Mouse (Mus musculus): ENCODE data around the gene Tepp. TPM values are rescaled to one million over a fixed set of nuclear protein-coding genes. Genes with fewer than 3 reads are reported as not detected.

The Tepp gene
- polyA plus RNA-seq, 1 experiment from 2014 or later = 0.70 TPM

DNA sequence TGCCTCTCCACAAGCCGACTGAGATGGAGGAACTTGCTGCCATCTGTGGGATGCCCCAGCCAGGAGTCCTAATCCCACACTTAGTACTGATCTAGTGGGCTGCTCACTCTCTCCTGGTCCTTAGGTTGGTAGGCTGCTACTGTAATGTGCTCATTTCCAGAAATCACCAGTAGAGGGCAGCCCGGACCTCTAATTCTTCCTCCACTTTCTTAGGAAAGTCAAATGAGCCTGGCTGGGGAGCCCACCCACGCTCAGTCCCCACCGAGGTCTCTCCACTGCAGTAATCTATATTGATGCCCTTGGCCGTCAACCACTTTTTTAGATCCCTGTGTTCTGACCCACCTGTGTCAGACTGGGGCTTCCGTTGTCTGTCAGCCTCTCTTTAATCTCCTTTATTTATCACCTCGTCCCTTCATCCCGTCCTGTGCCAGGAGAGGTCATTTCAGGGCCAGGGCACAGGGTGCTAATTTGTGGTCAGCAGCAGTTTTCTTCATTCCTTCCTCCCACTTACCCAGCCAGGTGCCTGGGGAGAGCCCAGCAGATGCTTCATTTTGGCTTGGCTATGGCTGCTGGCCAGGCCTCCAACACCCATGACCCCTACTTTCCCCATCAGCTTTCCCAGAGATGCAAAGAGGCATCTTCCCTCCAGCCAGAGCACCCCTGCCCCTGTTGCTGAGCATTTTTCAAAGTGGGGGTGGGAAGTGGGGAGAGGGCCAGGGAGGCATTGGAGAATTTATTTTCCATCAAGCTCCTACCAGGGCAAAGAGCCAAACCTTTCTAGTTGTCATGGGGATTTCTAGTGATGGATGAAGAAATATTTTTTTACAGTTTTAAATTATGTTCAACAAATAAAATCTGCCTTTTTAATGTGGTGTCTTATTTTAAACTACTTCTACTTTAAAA, 36.5 kb downstream of the Tepp start:
- 13% methylated on average over 8 of the region's 8 CpGs for WGBS
- H3K4me3 ChIP-seq (ENCODE audit: low read length) = no peak overlapping the region
- no peak overlapping the region for H3K27ac ChIP-seq (ENCODE audit: low read length)
- no peaks in the 10 kb centered on the region for H3K9me3 ChIP-seq (ENCODE audit: low read length)
- ATAC-seq (ENCODE audit: low FRiP score, low TSS enrichment) = peak; percentile 47
- peaks cover 27% of the 10 kb centered on the region; the same call in 1 of the 2 replicates for H3K36me3 ChIP-seq (ENCODE audit: insufficient read depth, low read length)
- H3K4me1 ChIP-seq (ENCODE audit: insufficient read depth, low read length) = peaks cover 17% of the 10 kb centered on the region
- H3K27me3 ChIP-seq (ENCODE audit: insufficient read depth, low read length) = peaks cover 2% of the 10 kb centered on the region; the same call in 1 of the 2 replicates
- no peak overlapping the region for H3K9ac ChIP-seq (replicated peaks; ENCODE audit: low read length)
- no peak overlapping the region for H3K4me2 ChIP-seq (replicated peaks; ENCODE audit: low read depth, low read length)

DNA sequence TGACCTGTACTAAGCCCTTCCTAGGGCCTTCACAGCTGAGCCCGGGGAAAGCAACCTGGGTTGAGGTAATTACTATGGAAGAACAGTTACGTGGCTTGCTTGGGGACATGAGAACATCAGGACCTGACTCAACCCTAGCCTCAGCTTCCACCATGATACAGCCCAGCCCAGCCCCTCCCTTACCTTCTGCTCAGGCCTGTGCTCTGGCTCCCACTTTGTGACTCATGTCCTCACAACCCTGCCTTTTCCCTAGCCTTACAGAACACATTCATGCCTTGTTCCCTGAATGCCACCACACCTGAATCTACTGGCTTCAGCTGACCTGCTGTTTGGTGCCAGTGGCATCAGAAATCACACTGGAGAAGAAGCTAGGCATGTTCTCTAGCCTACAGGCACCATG, 38.0 kb downstream of the Tepp start:
- H3K9ac ChIP-seq (replicated peaks; ENCODE audit: low read length) = no peak overlapping the region
- H3K4me2 ChIP-seq (replicated peaks; ENCODE audit: low read depth, low read length) = no peak overlapping the region
- peaks cover 24% of the 10 kb centered on the region for H3K4me1 ChIP-seq (ENCODE audit: insufficient read depth, low read length)
- no peak for ATAC-seq (ENCODE audit: low FRiP score, low TSS enrichment)
- H3K27me3 ChIP-seq (ENCODE audit: insufficient read depth, low read length) = peaks cover 2% of the 10 kb centered on the region; the same call in 1 of the 2 replicates
- H3K9me3 ChIP-seq (ENCODE audit: low read length) = no peaks in the 10 kb centered on the region
- H3K36me3 ChIP-seq (ENCODE audit: insufficient read depth, low read length) = peaks cover 25% of the 10 kb centered on the region; the same call in 1 of the 2 replicates
- WGBS = 95% methylated on average over 2 of the region's 2 CpGs
- H3K27ac ChIP-seq (ENCODE audit: low read length) = no peak overlapping the region
- H3K4me3 ChIP-seq (ENCODE audit: low read length) = no peak overlapping the region

DNA sequence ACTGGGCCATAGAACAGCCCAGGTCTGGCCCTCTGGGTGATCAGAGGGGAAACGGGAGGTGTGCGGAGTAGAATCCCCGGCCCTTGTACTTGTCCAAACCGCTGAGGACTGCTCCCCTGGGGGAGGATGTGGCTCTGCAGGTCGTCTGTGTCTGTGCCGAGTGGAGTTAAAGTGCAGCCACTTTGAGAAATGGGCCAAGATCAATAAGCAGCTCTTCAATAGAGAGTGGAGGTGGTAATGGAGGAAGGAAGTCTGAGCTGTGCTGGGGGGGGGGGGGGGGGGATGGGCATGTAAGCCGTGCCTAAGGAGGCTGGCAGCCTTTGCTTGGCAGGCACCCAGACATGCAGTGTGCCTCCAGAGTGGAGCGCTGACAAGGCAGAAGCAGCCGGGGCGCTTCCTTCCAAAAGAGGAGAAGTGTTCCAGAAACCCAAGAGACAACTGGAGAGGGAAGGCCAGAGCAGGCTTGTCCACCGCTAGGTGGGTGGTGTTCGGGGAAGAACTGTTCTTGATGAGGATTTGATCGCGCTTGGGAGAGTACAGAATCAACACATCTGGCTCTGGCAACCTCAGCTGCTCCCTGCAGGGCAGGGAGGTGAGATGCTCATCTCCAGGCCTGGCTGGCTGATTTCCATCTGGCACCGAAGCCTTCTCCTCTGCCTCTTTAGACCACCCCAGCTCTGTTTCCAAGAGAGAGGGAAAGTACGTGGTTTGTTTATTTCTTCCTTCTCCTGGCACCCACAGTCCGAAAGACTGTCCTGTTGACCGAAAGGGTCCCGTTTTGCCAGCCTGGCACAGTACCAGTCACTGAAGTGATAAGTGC, 38.7 kb downstream of the Tepp start:
- H3K9ac ChIP-seq (replicated peaks; ENCODE audit: low read length) = no peak overlapping the region
- peaks cover 22% of the 10 kb centered on the region; the same call in 1 of the 2 replicates for H3K36me3 ChIP-seq (ENCODE audit: insufficient read depth, low read length)
- no peaks in the 10 kb centered on the region for H3K9me3 ChIP-seq (ENCODE audit: low read length)
- WGBS = 67% methylated on average over 18 of the region's 19 CpGs
- H3K27me3 ChIP-seq (ENCODE audit: insufficient read depth, low read length) = peaks cover 2% of the 10 kb centered on the region; the same call in 1 of the 2 replicates
- H3K4me2 ChIP-seq (replicated peaks; ENCODE audit: low read depth, low read length) = no peak overlapping the region
- no peak overlapping the region for H3K27ac ChIP-seq (ENCODE audit: low read length)
- H3K4me3 ChIP-seq (ENCODE audit: low read length) = no peak overlapping the region
- peaks cover 30% of the 10 kb centered on the region for H3K4me1 ChIP-seq (ENCODE audit: insufficient read depth, low read length)
- ATAC-seq (ENCODE audit: low FRiP score, low TSS enrichment) = no peak

- WGBS = 2% methylated on average over 15 of the region's 15 CpGs
- ATAC-seq (ENCODE audit: low FRiP score, low TSS enrichment) = peak; percentile 20; the same call in 1 of the 2 replicates
- 0 out of 2 replicates have a peak, but pooled peaks cover 3% of the 10 kb centered on the region for H3K36me3 ChIP-seq (ENCODE audit: insufficient read depth, low read length)
- peaks cover 2% of the 10 kb centered on the region; the same call in 1 of the 2 replicates for H3K27me3 ChIP-seq (ENCODE audit: insufficient read depth, low read length)
- H3K9ac ChIP-seq (replicated peaks; ENCODE audit: low read length) = 0 out of 2 replicates have a peak overlapping the region, but pooled peaks have one; percentile 88
- H3K27ac ChIP-seq (ENCODE audit: low read length) = no peak overlapping the region
- H3K4me3 ChIP-seq (ENCODE audit: low read length) = peak overlapping the region; percentile 82
- H3K9me3 ChIP-seq (ENCODE audit: low read length) = no peaks in the 10 kb centered on the region
- peak overlapping the region; percentile 98 for H3K4me2 ChIP-seq (replicated peaks; ENCODE audit: low read depth, low read length)
- peaks cover 31% of the 10 kb centered on the region for H3K4me1 ChIP-seq (ENCODE audit: insufficient read depth, low read length)
These were observed 41.1 kb downstream of the Tepp start for GRCm38 (mm10) chr8:95351461-95351860.

- H3K36me3 ChIP-seq (ENCODE audit: insufficient read depth, low read length) = 0 out of 2 replicates have a peak, but pooled peaks cover 2% of the 10 kb centered on the region
- peak; percentile 86 for ATAC-seq (ENCODE audit: low FRiP score, low TSS enrichment)
- H3K27me3 ChIP-seq (ENCODE audit: insufficient read depth, low read length) = peaks cover 2% of the 10 kb centered on the region; the same call in 1 of the 2 replicates
- H3K27ac ChIP-seq (ENCODE audit: low read length) = peak within 1 kb of the TSS; percentile 78
- 0% methylated on average over 72 of the region's 80 CpGs for WGBS
- peaks cover 26% of the 10 kb centered on the region for H3K4me1 ChIP-seq (ENCODE audit: insufficient read depth, low read length)
- peak within 1 kb of the TSS; percentile 98 for H3K4me2 ChIP-seq (replicated peaks; ENCODE audit: low read depth, low read length)
- H3K9me3 ChIP-seq (ENCODE audit: low read length) = no peaks in the 10 kb centered on the region
- peak within 1 kb of the TSS; percentile 88 for H3K9ac ChIP-seq (replicated peaks; ENCODE audit: low read length)
- peak within 1 kb of the TSS; percentile 82 for H3K4me3 ChIP-seq (ENCODE audit: low read length)
These were observed 41.9 kb downstream of the Tepp start, which contains the start of gene Mmp15 for GRCm38 (mm10) chr8:95352151-95352870. TSS of gene Mmp15 (plus strand) at chr8:95352268.

GRCm38 (mm10) chr8:95352871-95353866, 42.8 kb downstream of the Tepp start:
- H3K4me2 ChIP-seq (replicated peaks; ENCODE audit: low read depth, low read length) = peak overlapping the region; percentile 98
- H3K4me1 ChIP-seq (ENCODE audit: insufficient read depth, low read length) = peaks cover 29% of the 10 kb centered on the region
- H3K27me3 ChIP-seq (ENCODE audit: insufficient read depth, low read length) = peaks cover 2% of the 10 kb centered on the region; the same call in 1 of the 2 replicates
- H3K9me3 ChIP-seq (ENCODE audit: low read length) = no peaks in the 10 kb centered on the region
- peak overlapping the region; percentile 82 for H3K4me3 ChIP-seq (ENCODE audit: low read length)
- ATAC-seq (ENCODE audit: low FRiP score, low TSS enrichment) = peak; percentile 46
- whole genome bisulfite sequencing = 2% methylated on average over 60 of the region's 62 CpGs
- H3K36me3 ChIP-seq (ENCODE audit: insufficient read depth, low read length) = no peaks in the 10 kb centered on the region
- H3K9ac ChIP-seq (replicated peaks; ENCODE audit: low read length) = peak overlapping the region; percentile 88
- peak overlapping the region; percentile 78 for H3K27ac ChIP-seq (ENCODE audit: low read length)

GRCm38 (mm10) chr8:95354606-95355005, 44.2 kb downstream of the Tepp start:
- peaks cover 2% of the 10 kb centered on the region; the same call in 1 of the 2 replicates for H3K27me3 ChIP-seq (ENCODE audit: insufficient read depth, low read length)
- 96% methylated on average over 2 of the region's 2 CpGs for WGBS

GRCm38 (mm10) chr8:95358550-95359411, 48.4 kb downstream of the Tepp start:
- no peak overlapping the region for H3K4me2 ChIP-seq (replicated peaks; ENCODE audit: low read depth, low read length)
- peak; percentile 32; the same call in 1 of the 2 replicates for ATAC-seq (ENCODE audit: low FRiP score, low TSS enrichment)
- WGBS = 46% methylated on average over 8 of the region's 8 CpGs

More at GRCm38 (mm10) chr8:95354606-95355005, 44.2 kb downstream of the Tepp start:
- Histone ChIP-seq H3K27ac (ENCODE audit: low read length) (no peak overlapping the region), H3K9ac (replicated peaks; ENCODE audit: low read length) (no peak overlapping the region), H3K4me3 (ENCODE audit: low read length) (no peak overlapping the region), H3K36me3 (ENCODE audit: insufficient read depth, low read length) (no peaks in the 10 kb centered on the region), H3K4me1 (ENCODE audit: insufficient read depth, low read length) (peaks cover 28% of the 10 kb centered on the region), H3K9me3 (ENCODE audit: low read length) (no peaks in the 10 kb centered on the region), H3K4me2 (replicated peaks; ENCODE audit: low read depth, low read length) (no peak overlapping the region)
- ATAC-seq (ENCODE audit: low FRiP score, low TSS enrichment) = no peak

More at GRCm38 (mm10) chr8:95358550-95359411, 48.4 kb downstream of the Tepp start:
- Histone ChIP-seq H3K27ac (ENCODE audit: low read length) (0 out of 2 replicates have a peak overlapping the region, but pooled peaks have one; percentile 8), H3K36me3 (ENCODE audit: insufficient read depth, low read length) (no peaks in the 10 kb centered on the region), H3K4me1 (ENCODE audit: insufficient read depth, low read length) (peaks cover 12% of the 10 kb centered on the region), H3K9ac (replicated peaks; ENCODE audit: low read length) (no peak overlapping the region), H3K4me3 (ENCODE audit: low read length) (no peak overlapping the region), H3K9me3 (ENCODE audit: low read length) (0 out of 2 replicates have a peak, but pooled peaks cover under 1% of the 10 kb centered on the region), H3K27me3 (ENCODE audit: insufficient read depth, low read length) (no peaks in the 10 kb centered on the region)

Data from kidney, embryonic 16.5 days (tissue).